Mouse (Mus musculus) stomach, postnatal 0 days (tissue): ENCODE data around the gene Hdc.

ENCODE experiments used
- CTCF ChIP-seq: IDR thresholded peaks from 2 replicates; pipeline ENCODE4 v1.5.1; 2016; ENCODE audit warnings: antibody characterized with exemption, low read depth, mild to moderate bottlenecking, moderate library complexity
- EP300 ChIP-seq: optimal IDR thresholded peaks from 2 replicates; pipeline ENCODE3; 2016; ENCODE audit warnings: antibody characterized with exemption

- no peak for TF ChIP-seq CTCF
- TF ChIP-seq EP300: no peak
Measured at GRCm38 (mm10) chr2:126563411-126564105, 55.5 kb downstream of the Hdc start.
